Mouse (Mus musculus) E14TG2a.4 (cell line): Measurements from ENCODE around the gene Gm13305.
"Not testable (repeated sequence)": the region's sequence is repeated elsewhere in the genome, so short reads cannot be mapped to it uniquely, and the experiment has no call there.

ENCODE experiments used
- CTCF ChIP-seq: conservative IDR thresholded peaks from 2 replicates; pipeline ENCODE4 v1.5.1; 2014; ENCODE audit warnings: low read length
- POU5F1 ChIP-seq: IDR thresholded peaks from 2 replicates; pipeline ENCODE4 v1.6.1; 2014; ENCODE audit warnings: low read length, borderline replicate concordance

DNA sequence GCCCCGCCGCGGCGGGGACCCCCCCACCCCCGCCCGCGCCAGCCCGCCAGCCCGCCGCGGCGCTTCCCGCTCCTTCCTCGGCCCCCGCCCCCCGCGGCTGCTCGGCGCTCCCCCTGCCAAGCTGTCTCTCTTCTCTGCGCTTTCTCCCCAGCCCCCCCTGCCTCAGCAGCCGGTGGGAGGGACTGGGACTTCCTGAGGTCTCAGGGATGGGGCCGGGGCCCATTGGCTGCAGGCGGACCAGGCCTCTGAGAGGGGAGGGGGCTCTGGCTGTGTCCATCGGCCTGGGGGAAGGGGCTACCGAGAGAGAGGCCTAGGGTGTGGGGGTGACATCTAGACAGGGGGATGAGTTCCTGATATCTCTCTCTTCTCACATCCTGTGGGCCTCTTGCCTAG lies 16.6 kb upstream of the Gm13305 start:
- not testable (repeated sequence) for TF ChIP-seq CTCF, POU5F1
